Mouse (Mus musculus): ENCODE data around the gene Gm20498. TPM values are rescaled to one million over a fixed set of nuclear protein-coding genes. Genes with fewer than 3 reads are reported as not detected.

Gm20498 gene
- total and polyA plus RNA-seq, 3 experiments, result 41.5 to 46.2 TPM; not detected in 1

GRCm38 (mm10) chr12:81568374-81568773 is 35.7 kb upstream of the Gm20498 start, which contains the start of gene Adam21:
Gene Adam21 (minus strand): TSS chr12:81568474.
- Histone ChIP-seq H3K27ac (ENCODE audit: control insufficient read depth, low read depth, low read length) (no peak within 1 kb of the TSS), H3K36me3 (ENCODE audit: control insufficient read depth in 1 of 2, insufficient read depth in 2 of 2, low read length in 2 of 2) (peaks cover under 1 to 7% of the 10 kb centered on the region in 2 experiments; a peak in 3 of 4 replicates), H3K4me1 (ENCODE audit: control insufficient read depth in 1 of 2, insufficient read depth in 2 of 2, low read length in 2 of 2) (0 out of 4 replicates have a peak, but pooled peaks cover 0 to 5% of the 10 kb centered on the region in 2 experiments), H3K4me3 (ENCODE audit: control insufficient read depth in 1 of 2, insufficient read depth in 1 of 2, low read depth in 2 of 2, low read length in 2 of 2) (no peak within 1 kb of the TSS), H3K9ac (ENCODE audit: control insufficient read depth, low read depth, low read length, poor library complexity, severe bottlenecking) (no peak within 1 kb of the TSS), H3K9me3 (replicated peaks; ENCODE audit: insufficient read depth, low read length) (no peaks in the 10 kb centered on the region), H3K79me2 (ENCODE audit: control insufficient read depth, insufficient read depth, low read length, poor library complexity) (no peaks in the 10 kb centered on the region), H3K27me3 (ENCODE audit: control insufficient read depth in 1 of 2, insufficient read depth in 2 of 2, low read length in 2 of 2) (no peaks in the 10 kb centered on the region)
- TF ChIP-seq RCOR1 (IDR thresholded peaks at IDR 0.05; ENCODE audit: low read depth, low read length) (no peak), SIN3A (IDR thresholded peaks at IDR 0.05; ENCODE audit: low read length) (no peak), E2F4 (IDR thresholded peaks at IDR 0.05; ENCODE audit: borderline replicate concordance, low read depth, low read length) (no peak), KAT2A (conservative IDR thresholded peaks at IDR 0.05; ENCODE audit: low read depth, low read length) (no peak), MAX (IDR thresholded peaks at IDR 0.05; ENCODE audit: low read length) (no peak), CHD2 (IDR thresholded peaks at IDR 0.05; ENCODE audit: low read length) (no peak), GABPA (IDR thresholded peaks at IDR 0.05; ENCODE audit: low read depth, low read length) (no peak), TCF12 (IDR thresholded peaks at IDR 0.05; ENCODE audit: low read depth, low read length) (no peak), TBP (IDR thresholded peaks at IDR 0.05; ENCODE audit: low read depth, low read length) (no peak), MYC (IDR thresholded peaks at IDR 0.05; ENCODE audit: low read depth, low read length) (no peak), CHD1 (IDR thresholded peaks at IDR 0.05; ENCODE audit: low read depth, low read length) (no peak), NRF1 (IDR thresholded peaks at IDR 0.05; ENCODE audit: insufficient read depth, low read depth, low read length, poor library complexity, severe bottlenecking) (no peak), UBTF (IDR thresholded peaks at IDR 0.05; ENCODE audit: borderline replicate concordance, insufficient read depth, low read depth, low read length) (no peak), ZC3H11A (IDR thresholded peaks at IDR 0.05; ENCODE audit: low read depth, low read length) (no peak), ZMIZ1 (IDR thresholded peaks at IDR 0.05; ENCODE audit: low read depth, low read length) (no peak), USF2 (IDR thresholded peaks at IDR 0.05; ENCODE audit: borderline replicate concordance in 1 of 2, insufficient read depth in 1 of 2, low read depth in 1 of 2, low read length in 2 of 2) (no peak), MXI1 (IDR thresholded peaks at IDR 0.05; ENCODE audit: low read depth, low read length) (no peak)
- no peak for DNase-seq (ENCODE audit: low read depth, low spot score)

DNA sequence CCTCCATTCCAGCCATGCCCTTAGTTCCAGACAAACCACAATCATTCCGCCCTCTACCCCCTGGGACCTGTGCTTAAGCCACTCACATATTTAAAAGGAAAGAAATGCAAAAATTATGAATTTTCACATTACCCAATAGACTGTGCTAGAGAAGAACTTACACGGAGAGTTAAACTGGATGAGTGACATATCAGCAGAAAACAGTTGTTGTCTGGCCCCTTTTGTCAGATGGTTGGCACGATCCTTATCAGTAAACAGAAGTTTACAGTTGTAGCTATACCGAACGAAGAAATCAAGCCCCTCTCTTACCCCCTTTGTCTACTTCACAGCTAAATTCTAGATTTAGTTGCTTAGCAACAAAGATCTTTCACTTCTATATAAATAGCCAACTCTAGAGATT is 35.2 kb upstream of the Gm20498 start:
- Histone ChIP-seq H3K79me2 (ENCODE audit: control insufficient read depth, insufficient read depth, low read length, poor library complexity) (no peaks in the 10 kb centered on the region), H3K27ac (ENCODE audit: control insufficient read depth, low read depth, low read length) (no peak overlapping the region), H3K9ac (ENCODE audit: control insufficient read depth, low read depth, low read length, poor library complexity, severe bottlenecking) (no peak overlapping the region), H3K27me3 (ENCODE audit: control insufficient read depth in 1 of 2, insufficient read depth in 2 of 2, low read length in 2 of 2) (no peaks in the 10 kb centered on the region), H3K4me3 (ENCODE audit: control insufficient read depth in 1 of 2, insufficient read depth in 1 of 2, low read depth in 2 of 2, low read length in 2 of 2) (no peak overlapping the region), H3K9me3 (replicated peaks; ENCODE audit: insufficient read depth, low read length) (no peaks in the 10 kb centered on the region), H3K4me1 (ENCODE audit: control insufficient read depth in 1 of 2, insufficient read depth in 2 of 2, low read length in 2 of 2) (0 out of 4 replicates have a peak, but pooled peaks cover 0 to 5% of the 10 kb centered on the region in 2 experiments), H3K36me3 (ENCODE audit: control insufficient read depth in 1 of 2, insufficient read depth in 2 of 2, low read length in 2 of 2) (peaks cover 0 to 7% of the 10 kb centered on the region in 2 experiments; a peak in 3 of 4 replicates)
- DNase-seq (ENCODE audit: low read depth, low spot score), result peak; percentile 12
- no peak for TF ChIP-seq SMC3 (IDR thresholded peaks at IDR 0.05; ENCODE audit: low read depth, low read length)
- peak in 1 of 2 experiments; percentile 41; a peak in 1 of 4 replicates for TF ChIP-seq EP300 (IDR thresholded peaks at IDR 0.05; ENCODE audit: low read depth in 1 of 2, low read length in 2 of 2)
- TF ChIP-seq NRF1 (IDR thresholded peaks at IDR 0.05; ENCODE audit: insufficient read depth, low read depth, low read length, poor library complexity, severe bottlenecking), result no peak
- TF ChIP-seq GATA1 (IDR thresholded peaks at IDR 0.05; ENCODE audit: low read depth, low read length), result peak; percentile 47
- no peak for TF ChIP-seq UBTF (IDR thresholded peaks at IDR 0.05; ENCODE audit: borderline replicate concordance, insufficient read depth, low read depth, low read length)
- peak; percentile 31; the same call in 1 of the 2 replicates for TF ChIP-seq TCF12 (IDR thresholded peaks at IDR 0.05; ENCODE audit: low read depth, low read length)
- no peak for TF ChIP-seq MAX (IDR thresholded peaks at IDR 0.05; ENCODE audit: low read length)
- TF ChIP-seq USF1 (IDR thresholded peaks at IDR 0.05; ENCODE audit: low read depth, low read length), result no peak
- no peak for TF ChIP-seq HCFC1 (IDR thresholded peaks at IDR 0.05; ENCODE audit: low read depth, low read length)
- TF ChIP-seq CTCF (IDR thresholded peaks at IDR 0.05 in 2 of 3, conservative IDR thresholded peaks at IDR 0.05 in 1 of 3; ENCODE audit: control insufficient read depth in 1 of 3, insufficient read depth in 1 of 3, low read depth in 2 of 3, low read length in 3 of 3, poor library complexity in 1 of 3, severe bottlenecking in 1 of 3), result no peak
- no peak for TF ChIP-seq USF2 (IDR thresholded peaks at IDR 0.05; ENCODE audit: borderline replicate concordance in 1 of 2, insufficient read depth in 1 of 2, low read depth in 1 of 2, low read length in 2 of 2)
- no peak for TF ChIP-seq MAZ (IDR thresholded peaks at IDR 0.05; ENCODE audit: low read depth, low read length)
- no peak for TF ChIP-seq ELF1 (IDR thresholded peaks at IDR 0.05; ENCODE audit: low read depth, low read length)
- TF ChIP-seq MYB (IDR thresholded peaks at IDR 0.05; ENCODE audit: low read depth, low read length), result peak; percentile 23; the same call in 1 of the 2 replicates
- no peak for TF ChIP-seq SIN3A (IDR thresholded peaks at IDR 0.05; ENCODE audit: low read length)
- no peak for TF ChIP-seq NELFE (IDR thresholded peaks at IDR 0.05; ENCODE audit: low read depth, low read length)
- no peak for TF ChIP-seq POLR2AphosphoS2 (IDR thresholded peaks at IDR 0.05; ENCODE audit: low read length)
- no peak for TF ChIP-seq MEF2A (IDR thresholded peaks at IDR 0.05; ENCODE audit: extremely low read depth, insufficient replicate concordance, low read depth, low read length, poor library complexity, severe bottlenecking)
- no peak for TF ChIP-seq ETS1 (IDR thresholded peaks at IDR 0.05; ENCODE audit: low read depth, low read length)
